Mouse (Mus musculus): ENCODE results near the gene Gm7694.

Gene Gm7694

DNA sequence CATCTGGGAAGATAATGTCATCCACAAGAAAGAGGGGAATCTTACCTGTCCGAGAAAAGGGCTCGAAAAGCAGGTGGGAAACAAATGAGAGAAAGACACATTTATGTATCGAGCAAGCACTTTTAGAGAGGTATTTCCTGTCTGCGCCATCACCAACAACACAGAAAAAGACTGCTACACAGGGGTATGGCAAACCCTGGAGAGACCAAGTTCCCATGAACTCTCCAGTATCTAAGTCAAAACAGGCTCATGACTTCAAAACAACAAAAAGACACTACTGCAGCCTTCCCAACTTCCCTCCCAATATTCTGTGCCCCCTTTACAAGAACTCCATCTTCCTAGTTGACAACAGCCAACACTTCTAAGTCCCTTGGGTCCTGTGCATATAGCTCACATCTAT is at the start of gene Gm7694:
Gene Gm7694, minus strand, starts transcription at position 101 of the 400 bp plus-strand sequence.
- no peak for ATAC-seq (ENCODE audit: insufficient number of reproducible peaks, low FRiP score, low TSS enrichment)

DNA sequence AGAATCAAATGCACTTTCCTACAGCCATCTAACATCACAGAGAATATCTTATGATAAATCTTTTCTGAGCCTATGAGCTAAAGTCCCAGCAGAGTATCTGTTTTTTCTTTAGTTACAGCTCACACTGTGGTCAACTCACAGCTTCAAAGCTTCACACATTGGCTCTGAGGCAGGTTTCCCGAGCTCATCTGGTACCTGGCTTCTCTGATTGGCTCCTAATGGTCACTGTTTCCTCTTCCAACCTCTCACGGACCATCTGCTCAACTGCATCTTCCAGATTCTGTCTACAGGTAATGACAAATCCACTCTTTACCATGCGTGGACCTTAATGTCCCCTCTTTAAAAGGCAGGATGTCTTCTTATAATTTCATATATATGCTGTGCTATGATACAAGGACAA is 47.2 kb upstream of the Gm7694 start:
- ATAC-seq (ENCODE audit: insufficient number of reproducible peaks, low FRiP score, low TSS enrichment): peak; percentile 73

DNA sequence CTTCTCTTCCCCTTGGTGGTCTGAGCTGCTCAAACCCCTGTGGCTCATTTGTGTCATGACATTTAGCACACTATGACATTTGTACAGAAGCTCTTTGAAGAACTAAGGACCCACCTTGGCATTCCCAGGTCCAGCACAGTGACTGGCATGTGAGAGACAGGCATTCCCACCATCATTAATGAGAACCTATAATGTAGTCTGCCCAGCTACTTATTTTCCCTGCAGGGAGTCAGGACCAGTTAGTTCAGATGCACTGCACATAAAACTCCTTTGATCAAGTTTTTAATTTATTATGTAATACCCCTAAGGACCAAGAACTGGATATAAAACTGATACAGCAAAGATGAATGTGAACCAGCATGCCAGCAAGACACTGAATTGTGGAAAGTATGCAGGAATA is 44.9 kb upstream of the Gm7694 start:
- ATAC-seq (ENCODE audit: insufficient number of reproducible peaks, low FRiP score, low TSS enrichment): no peak

DNA sequence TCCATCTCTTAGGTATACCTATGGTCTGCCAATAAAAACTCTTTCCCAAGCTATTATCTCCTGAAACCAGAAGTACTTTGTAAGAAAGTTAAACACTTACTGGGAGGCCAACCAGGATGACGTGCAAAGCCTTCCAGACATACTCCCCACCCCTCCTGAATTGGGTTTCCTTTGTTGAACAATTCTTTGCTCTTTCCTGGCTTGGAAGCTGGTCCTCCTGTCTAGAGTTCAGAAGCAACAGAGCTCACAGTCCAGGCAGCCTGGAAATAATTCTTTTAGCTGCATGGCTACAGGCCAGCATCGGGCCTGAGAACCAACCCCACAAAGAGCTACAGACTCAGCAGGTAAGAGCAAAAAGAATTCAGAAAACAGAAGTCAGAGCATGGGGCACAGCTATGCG is 40.1 kb upstream of the Gm7694 start:
- ATAC-seq (ENCODE audit: insufficient number of reproducible peaks, low FRiP score, low TSS enrichment): no peak

DNA sequence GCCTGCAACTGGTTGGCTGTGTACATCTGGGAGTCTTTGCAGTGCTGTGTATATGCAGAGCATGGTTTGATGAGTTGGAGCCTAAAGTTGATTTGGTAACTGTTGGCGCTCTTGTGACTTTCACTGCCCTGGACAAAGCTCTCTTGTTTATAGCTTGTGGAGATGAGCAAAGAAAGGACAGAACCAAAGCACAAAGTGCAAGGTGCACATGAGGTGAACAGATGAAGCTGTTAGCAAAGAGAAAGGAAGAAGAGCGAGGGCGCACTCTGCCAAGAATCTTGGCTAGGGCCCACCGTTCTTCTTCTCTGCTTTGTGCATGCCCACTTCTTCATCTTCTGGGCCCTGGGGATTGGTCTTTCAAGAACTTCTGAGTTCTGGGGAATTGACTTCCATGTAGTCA is 37.8 kb upstream of the Gm7694 start:
- ATAC-seq (ENCODE audit: insufficient number of reproducible peaks, low FRiP score, low TSS enrichment): no peak

DNA sequence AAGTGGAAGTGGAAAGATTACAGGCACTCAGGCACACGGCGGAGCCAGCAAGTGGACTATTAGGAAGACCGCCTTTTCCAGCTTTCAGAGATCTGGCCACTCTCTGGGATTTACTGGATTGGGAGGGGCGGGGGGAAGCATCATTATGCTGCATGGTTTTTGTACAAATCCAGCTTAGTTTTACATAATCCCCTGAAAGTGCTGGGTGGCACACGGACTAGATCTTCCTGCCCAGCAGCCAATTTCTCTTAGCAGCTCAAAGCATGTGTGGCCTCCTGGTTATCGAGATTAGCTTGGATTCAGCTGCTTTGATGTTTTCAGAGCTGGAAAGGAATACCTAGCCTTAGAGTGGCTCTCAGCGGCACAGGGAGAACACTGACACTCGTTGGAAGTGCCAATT is 36.9 kb upstream of the Gm7694 start:
- no peak for ATAC-seq (ENCODE audit: insufficient number of reproducible peaks, low FRiP score, low TSS enrichment)

DNA sequence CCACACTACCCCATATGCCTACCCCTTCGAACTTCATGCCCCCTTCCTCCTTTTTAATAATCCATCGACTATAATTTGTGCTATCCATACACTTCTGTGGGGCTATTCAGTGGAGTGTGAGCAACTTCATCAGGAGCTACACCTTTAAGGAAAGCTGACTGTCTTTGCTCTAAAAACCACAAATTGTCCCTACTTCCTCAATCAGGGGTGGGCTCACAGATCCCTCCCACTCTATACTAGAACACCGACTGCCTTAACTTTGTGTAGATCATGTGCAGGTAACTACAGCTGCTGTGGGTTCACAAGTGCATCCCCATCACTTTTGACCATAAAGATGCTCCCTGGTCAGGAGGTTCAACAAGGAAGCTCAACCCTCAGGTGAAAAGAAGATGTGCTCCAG is 33.8 kb upstream of the Gm7694 start:
- ATAC-seq (ENCODE audit: insufficient number of reproducible peaks, low FRiP score, low TSS enrichment): no peak

DNA sequence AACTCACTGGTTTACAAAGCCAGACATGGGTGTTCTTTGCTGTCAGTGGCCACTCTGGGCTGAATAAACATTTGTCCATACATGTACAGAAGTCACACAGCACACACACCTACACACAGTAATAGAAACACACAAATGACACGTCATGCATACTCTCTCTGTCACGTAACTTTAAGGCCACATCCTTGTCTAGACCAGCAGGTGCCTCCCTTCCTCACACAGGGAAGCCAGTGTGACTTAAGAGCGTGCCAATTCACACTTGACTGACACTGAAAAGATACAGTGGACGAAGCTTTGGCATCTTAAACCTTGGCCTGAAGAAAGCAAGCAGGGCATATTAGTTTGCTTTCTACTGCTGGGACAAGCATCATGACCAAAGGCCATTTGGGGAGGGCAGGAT is 26.6 kb upstream of the Gm7694 start:
- ATAC-seq (ENCODE audit: insufficient number of reproducible peaks, low FRiP score, low TSS enrichment): no peak

DNA sequence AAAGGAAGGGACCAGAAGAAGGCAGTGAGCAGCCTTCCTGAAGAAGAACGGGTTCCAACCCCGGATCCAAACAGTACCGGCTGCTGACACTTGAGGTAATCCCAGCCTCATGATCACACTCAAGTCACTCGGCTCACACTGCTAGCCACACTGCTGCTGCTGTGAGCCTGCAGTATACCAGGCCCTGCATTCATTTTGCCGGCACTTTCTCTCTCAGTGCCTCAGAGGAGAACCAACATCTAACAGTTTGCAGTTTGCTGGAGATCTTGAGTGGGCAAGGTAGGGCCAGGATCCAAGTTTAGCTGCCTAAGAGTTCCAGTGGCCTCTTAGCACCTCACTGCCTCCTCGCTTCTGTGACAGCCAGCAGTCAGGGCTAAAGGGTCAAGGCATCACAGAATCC is 25.8 kb upstream of the Gm7694 start:
- ATAC-seq (ENCODE audit: insufficient number of reproducible peaks, low FRiP score, low TSS enrichment): no peak

DNA sequence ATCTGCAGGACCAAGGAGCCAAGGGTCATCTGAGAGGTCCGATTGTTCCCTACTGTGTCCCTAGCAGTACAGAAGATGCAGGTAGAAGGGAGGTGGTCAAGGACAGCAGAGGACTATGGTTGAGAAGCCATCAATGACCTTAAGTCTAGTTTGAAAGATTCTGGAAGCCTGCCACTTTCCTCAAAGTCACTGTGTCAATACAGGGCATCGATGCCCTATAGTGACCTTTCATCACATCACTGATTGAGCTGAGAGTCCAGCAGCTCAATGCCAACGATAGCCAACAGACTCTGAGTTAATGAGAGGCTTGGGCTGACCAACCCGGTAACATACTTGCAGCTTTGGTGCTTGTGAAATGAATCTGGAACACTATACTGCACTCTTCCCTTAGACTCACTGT is 19.1 kb upstream of the Gm7694 start:
- ATAC-seq (ENCODE audit: insufficient number of reproducible peaks, low FRiP score, low TSS enrichment): no peak

DNA sequence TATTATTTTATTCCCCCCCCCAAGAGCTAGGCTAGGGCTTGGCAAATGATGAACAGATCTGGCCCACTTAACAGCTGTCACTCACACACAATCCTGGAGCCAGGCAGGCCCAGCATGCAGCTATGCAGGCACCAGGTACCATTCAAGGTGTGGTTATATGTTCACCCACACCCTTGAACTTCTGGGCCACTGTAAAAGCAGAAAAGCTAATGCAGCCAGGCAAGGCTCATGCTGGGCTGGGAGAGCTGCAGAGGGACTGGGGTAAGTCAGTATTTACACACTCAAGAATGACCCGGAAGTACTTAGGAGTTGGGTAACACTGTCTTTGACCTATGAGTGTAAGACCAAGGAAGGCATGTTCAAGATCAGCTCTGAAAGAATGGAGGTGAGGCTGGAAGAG is 18.2 kb upstream of the Gm7694 start:
- no peak for ATAC-seq (ENCODE audit: insufficient number of reproducible peaks, low FRiP score, low TSS enrichment)

DNA sequence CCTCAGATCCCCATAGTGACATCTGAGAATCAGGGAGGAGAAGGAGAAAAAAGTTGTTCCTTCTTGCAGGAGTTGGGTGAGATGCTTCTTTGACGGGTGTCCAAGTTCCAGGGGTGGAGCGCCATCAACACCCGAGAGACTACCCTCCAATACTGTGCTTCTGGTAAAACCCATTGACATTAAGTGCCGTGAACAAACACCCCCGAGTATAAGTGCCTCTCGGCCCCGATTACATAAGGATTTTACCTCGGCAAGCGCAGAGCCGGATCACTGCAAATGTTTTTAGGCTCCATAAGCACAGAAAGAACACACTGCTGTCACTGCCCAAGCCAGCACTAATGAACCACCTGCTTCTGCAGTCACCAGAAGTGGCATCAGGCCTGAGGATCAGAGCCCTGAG is 16.9 kb upstream of the Gm7694 start:
- ATAC-seq (ENCODE audit: insufficient number of reproducible peaks, low FRiP score, low TSS enrichment): no peak

DNA sequence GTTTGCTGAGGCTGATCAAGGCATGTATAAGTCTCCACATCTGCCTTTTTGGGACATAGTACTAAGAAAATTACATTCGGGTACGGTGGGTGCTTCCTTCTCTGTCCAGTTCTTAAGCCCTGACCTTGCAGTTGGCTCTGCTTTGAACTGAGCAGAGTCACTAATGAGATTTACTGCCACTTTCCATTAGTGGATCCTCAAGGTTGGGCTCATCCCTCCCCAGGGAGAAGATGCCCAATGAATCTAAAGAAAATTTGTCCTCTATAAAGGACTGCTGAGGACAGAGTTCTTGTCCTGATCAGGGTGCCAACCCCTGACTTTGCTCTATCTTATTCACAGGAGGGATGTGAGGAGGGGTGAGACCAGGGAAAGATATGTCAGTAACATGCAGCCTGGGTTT is 15.9 kb upstream of the Gm7694 start:
- ATAC-seq (ENCODE audit: insufficient number of reproducible peaks, low FRiP score, low TSS enrichment): no peak

DNA sequence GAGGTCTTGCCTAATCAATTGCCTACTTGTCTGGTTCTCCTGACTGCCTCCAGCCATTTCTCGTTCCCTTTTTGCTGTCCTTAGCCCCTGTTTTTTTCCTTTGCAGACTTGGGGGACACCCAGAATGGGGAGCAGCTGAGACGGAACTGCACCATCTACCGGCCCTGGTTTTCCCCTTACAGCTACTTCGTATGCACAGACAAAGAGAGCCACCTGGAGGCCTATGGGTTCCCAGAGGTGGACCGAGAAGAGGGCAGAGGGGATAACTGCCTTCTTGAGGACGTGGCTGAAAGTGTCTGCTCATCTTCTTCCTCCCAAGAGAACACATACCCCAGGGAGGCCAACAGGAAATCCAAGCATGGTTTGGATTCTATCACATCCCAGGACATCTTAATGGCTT is 5.3 kb upstream of the Gm7694 start:
- ATAC-seq (ENCODE audit: insufficient number of reproducible peaks, low FRiP score, low TSS enrichment): no peak

DNA sequence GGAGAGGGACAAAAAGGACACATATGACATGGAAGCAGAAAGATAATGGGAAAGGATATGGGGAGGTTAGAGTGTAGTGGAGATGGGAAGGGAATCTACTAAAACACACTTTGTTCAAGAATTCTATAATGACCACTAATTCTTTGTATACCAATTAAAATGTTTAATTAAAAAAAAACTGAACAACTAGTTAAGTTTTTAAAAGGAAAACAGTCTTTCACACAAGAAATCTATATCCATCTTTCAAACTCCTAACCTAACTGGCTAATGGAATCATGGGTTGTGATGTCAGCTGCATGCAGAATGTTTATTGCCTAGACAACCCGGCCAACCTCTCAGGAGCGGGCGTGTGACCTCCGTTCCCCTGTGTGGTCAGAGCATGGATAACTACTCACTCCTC is 2.4 kb upstream of the Gm7694 start, which contains the start of gene Spata46:
Gene Spata46, plus strand, starts transcription at position 301 of the 400 bp plus-strand sequence.
- no peak for ATAC-seq (ENCODE audit: insufficient number of reproducible peaks, low FRiP score, low TSS enrichment)

DNA sequence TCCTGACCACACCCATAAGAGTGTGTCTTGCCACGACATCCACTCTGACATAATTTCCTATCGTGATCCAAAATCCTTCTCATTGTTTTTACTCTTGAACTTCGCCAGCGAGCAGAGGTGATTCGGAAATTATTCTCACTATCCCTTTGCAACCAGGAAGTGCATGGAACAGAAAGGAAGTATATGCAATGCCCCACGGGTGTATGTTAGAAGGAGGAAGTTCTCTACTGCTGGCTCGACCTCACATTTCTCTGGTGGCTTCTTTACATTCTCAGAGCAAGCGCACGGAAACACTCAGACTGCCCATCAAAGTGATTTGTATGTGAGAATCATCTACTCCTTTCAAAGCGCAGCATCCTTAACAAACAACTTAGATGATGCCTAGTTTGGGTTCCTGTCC is 1.1 kb downstream of the Gm7694 start:
- ATAC-seq (ENCODE audit: insufficient number of reproducible peaks, low FRiP score, low TSS enrichment): no peak

DNA sequence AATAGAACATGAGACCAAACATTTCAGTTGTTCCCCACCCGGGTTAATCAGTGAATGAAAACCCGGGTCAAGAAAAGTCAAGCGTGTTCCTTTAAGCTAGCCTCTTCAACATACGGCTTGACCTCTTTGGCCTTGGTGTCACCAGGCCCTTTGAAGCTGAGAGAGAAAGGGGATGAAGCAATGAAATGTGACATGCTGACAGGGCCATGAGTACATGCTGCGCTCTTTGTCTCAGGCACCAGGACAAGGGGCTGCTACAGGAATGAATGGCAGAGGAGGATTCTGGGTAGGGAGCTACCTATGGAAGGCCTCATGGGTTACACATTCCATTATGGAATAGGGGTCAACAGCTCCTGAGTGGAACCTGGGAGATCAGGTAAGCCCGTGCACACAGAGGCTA is 3.0 kb downstream of the Gm7694 start:
- no peak for ATAC-seq (ENCODE audit: insufficient number of reproducible peaks, low FRiP score, low TSS enrichment)

DNA sequence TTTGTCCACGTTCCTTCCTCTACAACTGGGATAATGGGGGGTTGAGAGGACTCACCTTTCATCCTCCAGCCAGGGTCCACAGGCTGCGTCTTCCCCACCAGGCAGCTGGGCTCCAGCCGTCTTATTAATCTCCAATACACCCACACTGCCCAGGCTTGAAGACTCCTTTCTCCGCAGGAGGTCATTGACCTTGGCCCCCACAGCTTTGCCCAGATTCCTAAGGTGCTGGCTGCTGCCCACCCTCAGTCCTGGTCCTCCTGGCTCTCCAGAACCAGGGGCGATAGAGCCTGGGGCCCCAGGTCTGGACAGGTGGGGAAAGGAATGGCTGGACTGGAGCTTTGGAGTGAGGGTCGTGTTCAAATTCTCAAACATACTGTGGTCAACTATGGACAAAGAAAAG is 3.7 kb downstream of the Gm7694 start:
- no peak for ATAC-seq (ENCODE audit: insufficient number of reproducible peaks, low FRiP score, low TSS enrichment)

DNA sequence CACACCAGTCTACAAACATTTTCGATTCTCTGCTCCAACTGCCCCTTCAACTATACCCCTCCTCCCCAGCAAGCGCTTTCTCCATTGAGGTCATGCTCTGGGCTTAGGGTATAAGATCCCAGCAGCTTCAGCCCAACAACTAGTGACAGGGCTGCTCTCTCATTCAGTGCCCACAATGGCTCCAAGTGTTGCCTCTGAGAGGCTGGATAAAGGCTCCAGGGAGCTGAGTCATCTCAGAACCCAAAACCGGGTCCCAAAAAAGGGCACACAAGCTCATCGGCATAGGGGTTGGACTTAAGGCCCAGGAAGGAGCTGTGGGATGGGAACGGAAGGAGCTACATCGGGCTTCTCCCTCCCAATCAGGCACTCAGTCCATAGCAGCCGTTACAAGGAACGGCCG is 4.4 kb downstream of the Gm7694 start:
- ATAC-seq (ENCODE audit: insufficient number of reproducible peaks, low FRiP score, low TSS enrichment): no peak

DNA sequence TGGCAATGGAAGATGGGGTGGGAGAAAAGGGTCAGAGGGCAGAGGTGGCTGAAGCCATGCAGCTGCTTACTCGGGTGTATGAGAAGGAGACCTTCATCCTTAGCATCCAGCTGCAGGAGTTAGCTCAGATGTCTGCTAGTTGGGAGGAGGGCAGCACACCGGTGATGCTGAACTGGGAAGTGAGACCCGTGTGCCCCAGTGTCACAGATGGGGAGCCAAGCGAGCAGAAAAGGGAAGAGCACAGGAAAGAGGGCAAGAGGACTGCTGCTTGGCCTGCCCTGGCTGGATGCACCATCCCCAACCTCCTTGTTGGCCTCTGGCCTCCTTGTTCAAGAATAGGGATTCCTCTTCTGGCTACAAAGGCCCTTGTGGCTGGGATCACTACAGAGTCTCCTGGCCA is 6.6 kb downstream of the Gm7694 start:
- ATAC-seq (ENCODE audit: insufficient number of reproducible peaks, low FRiP score, low TSS enrichment): no peak

DNA sequence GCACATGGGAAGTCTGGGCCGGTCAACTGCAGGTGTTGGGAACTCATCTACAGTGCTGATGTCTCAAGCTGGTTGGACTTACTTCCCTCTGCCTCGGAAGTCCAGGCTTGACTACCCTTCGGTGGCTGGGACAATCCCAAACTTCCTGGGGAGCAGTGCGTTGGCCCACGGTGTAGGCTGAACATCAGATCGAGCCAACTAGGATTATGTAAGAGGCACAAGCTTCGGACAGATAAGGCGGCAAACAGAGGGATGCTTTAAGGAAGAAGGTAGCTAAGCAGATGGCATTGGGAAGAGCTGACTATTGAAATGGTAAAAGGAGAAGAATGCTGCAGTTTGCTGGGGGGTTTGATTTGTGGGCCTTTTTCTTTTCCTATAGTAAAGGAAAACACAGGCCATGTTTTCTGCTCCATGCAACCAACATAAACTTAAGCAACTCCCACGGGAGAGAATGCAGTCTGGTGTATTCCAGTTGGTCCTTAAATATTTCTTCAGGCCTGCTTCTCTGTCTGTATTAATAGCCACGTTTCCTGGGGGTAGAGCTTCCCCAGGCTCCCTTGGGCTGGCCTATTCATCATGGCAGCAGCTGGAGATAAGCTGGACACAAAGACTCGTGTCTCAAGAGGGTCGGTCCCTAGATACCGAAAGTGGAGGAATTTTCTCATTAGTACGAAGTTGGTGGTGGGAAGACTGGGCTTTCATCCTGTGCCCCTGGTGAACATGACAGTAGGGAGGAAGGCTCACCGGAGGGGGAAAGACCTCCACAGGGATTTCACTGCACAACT is 11.2 kb downstream of the Gm7694 start:
- ATAC-seq (ENCODE audit: insufficient number of reproducible peaks, low FRiP score, low TSS enrichment): no peak

DNA sequence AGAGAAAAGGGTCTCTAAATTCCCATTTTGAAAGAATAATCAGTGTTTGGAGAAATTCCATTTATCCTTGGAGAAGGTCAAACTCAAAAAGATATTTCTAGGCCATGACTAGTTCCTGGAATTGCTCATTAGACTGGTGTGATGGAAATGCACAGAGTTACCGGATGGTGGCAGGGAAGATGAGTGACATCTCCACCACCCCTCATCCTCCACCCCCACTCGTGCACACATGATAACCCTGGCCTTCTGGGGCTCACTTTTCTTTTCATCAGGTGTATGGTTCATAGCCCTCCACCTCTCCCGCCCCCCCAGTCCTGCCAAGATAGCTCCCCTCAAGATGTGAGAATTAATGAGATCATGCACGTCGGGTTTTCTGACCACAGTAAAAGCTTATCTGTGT is 12.9 kb downstream of the Gm7694 start:
- ATAC-seq (ENCODE audit: insufficient number of reproducible peaks, low FRiP score, low TSS enrichment): no peak

All from cerebellum, adult (tissue).